Mouse (Mus musculus) ES-Bruce4 (cell line): Measurements from ENCODE around the gene Mgll.

ENCODE experiments used
- CTCF ChIP-seq: IDR thresholded peaks from one replicate; pipeline ENCODE4 v1.8.1; 2011; ENCODE audit warnings: low read depth, low read length
- EP300 ChIP-seq: IDR thresholded peaks from 2 replicates; pipeline ENCODE4 v1.6.1; 2011; ENCODE audit warnings: low read depth, low read length; ENCODE audit not compliant: insufficient read depth
- POLR2A ChIP-seq: IDR thresholded peaks from one replicate; pipeline ENCODE4 v1.8.1; 2011; ENCODE audit warnings: low read length; ENCODE audit not compliant: insufficient read depth

- no peak for TF ChIP-seq CTCF
- TF ChIP-seq POLR2A = peak; percentile 16
- TF ChIP-seq EP300 = no peak
Observed at GRCm38 (mm10) chr6:88782981-88783397, 58.8 kb downstream of the Mgll start.
